In genomic region chr19:7592018-7592417, GRCm38 (mm10) we compare ENCODE assay signal across 15 mouse cellular contexts. TPM values are rescaled to one million over a fixed set of nuclear protein-coding genes. Genes with fewer than 3 reads are reported as not detected.
DNase-seq lines count a peak whose midpoint lies in the region; ATAC-seq lines count a peak whose summit lies in the region.
"Had no signal": no experiment of that assay in that cellular context is flagged by ENCODE, and none has a peak within 500 bp of the region (broad histone marks: within the 10 kb centered on the region; RNA-seq: fewer than 3 reads in every experiment).

No protein-coding gene starts in this region.

- H3K27me3 ChIP-seq in heart, embryonic 15.5 days, result no peaks in the 10 kb centered on the region
- H3K27me3 ChIP-seq: hindbrain, embryonic 13.5 days had no signal

- no peak overlapping the region for H3K9ac ChIP-seq in heart, embryonic 15.5 days
- H3K9ac ChIP-seq: hindbrain, embryonic 13.5 days; liver, embryonic 14.5 days had no signal

- H3K4me2 ChIP-seq in heart, embryonic 15.5 days, result no peak overlapping the region
- H3K4me2 ChIP-seq: hindbrain, embryonic 13.5 days had no signal

- H3K4me1 ChIP-seq in brown adipose tissue, adult 24 weeks (ENCODE audit: control insufficient read depth, insufficient read depth, insufficient read length, low read length), result peaks cover 4% of the 10 kb centered on the region; the same call in 1 of the 2 replicates
- peaks cover 7% of the 10 kb centered on the region; the same call in 1 of the 2 replicates for H3K4me1 ChIP-seq in heart, embryonic 15.5 days (replicated peaks)

- DNase-seq in heart, adult 11 months, result peak; percentile 93
- no peak for DNase-seq in heart, adult 8-10 months (ENCODE audit: low spot score)
- peak; percentile 56 to 77 for DNase-seq in lung, adult 18-20 months
- DNase-seq in testis, postnatal 10 days (ENCODE audit: low spot score), result no peak
- DNase-seq: adrenal gland, adult 2 months had no signal

- WGBS in heart, embryonic 15.5 days, result 27% methylated on average over 3 of the region's 3 CpGs

- peak overlapping the region; percentile 44; the same call in 1 of the 2 replicates for H3K27ac ChIP-seq in brown adipose tissue, adult 24 weeks (replicated peaks; ENCODE audit: low read depth, low read length)
- peak overlapping the region; percentile 47 for H3K27ac ChIP-seq in heart, embryonic 15.5 days
- H3K27ac ChIP-seq: hindbrain, embryonic 13.5 days; liver, embryonic 14.5 days had no signal

- H3K9me3 ChIP-seq in heart, embryonic 15.5 days (replicated peaks), result no peaks in the 10 kb centered on the region
- H3K9me3 ChIP-seq: hindbrain, embryonic 13.5 days had no signal

- no peaks in the 10 kb centered on the region for H3K36me3 ChIP-seq in heart, embryonic 15.5 days
- H3K36me3 ChIP-seq: hindbrain, embryonic 13.5 days had no signal

- peak; percentile 74; the same call in 1 of the 2 replicates for ATAC-seq in heart, embryonic 15.5 days (replicated peaks; ENCODE audit: insufficient number of reproducible peaks, insufficient read depth, low FRiP score, low read depth)
- ATAC-seq in activated CD4-positive, CD25-positive, alpha-beta regulatory T cell, adult 4 months, result no peak
- ATAC-seq in inflammation-experienced regulatory T-cells, adult 6 months, result no peak

- H3K4me3 ChIP-seq in brown adipose tissue, adult 24 weeks (ENCODE audit: insufficient read depth, low read depth, low read length), result no peak overlapping the region
- H3K4me3 ChIP-seq in heart, embryonic 15.5 days, result no peak overlapping the region
- H3K4me3 ChIP-seq: erythroblast, embryonic 14.5 days; hindbrain, embryonic 13.5 days had no signal

RNA-seq across cellular contexts. Expression of gene Lgals12, which starts 15.0 kb away (rescaled TPM):
- total RNA-seq in heart, adult 8-10 months (2022), result under 1 TPM; 0.16 to 0.37 (median 0.32) TPM
- 78.7 and 93.6 TPM in 2 replicates for polyA plus RNA-seq in brown adipose tissue, adult 24 weeks (2012; ENCODE audit: insufficient read depth, insufficient read length, missing spikeins)
- 0.21 and 0.49 TPM in 2 replicates for polyA plus RNA-seq in heart, embryonic 15.5 days (2015; fragmentation: Nextera tagmentation; extraction: Ambion mirVana)
- not detected for polyA plus RNA-seq in activated CD4-positive, CD25-positive, alpha-beta regulatory T cell, adult 4 months (2017; shearing (Covaris generic))
- polyA plus RNA-seq in inflammation-experienced regulatory T-cells, adult 6 months (2017; shearing (Covaris generic)), result not detected
- polyA plus RNA-seq: C2C12; erythroblast, embryonic 14.5 days had no signal

RNA-seq across cellular contexts. Expression of gene Hrasls5, which starts 20.3 kb away (rescaled TPM):
- not detected for total RNA-seq in heart, adult 8-10 months (2022)
- 2.6 TPM in 1 of 2 replicates, not detected in the other for polyA plus RNA-seq in brown adipose tissue, adult 24 weeks (2012; ENCODE audit: insufficient read depth, insufficient read length, missing spikeins)
- not detected in 2 replicates for polyA plus RNA-seq in heart, embryonic 15.5 days (2015; fragmentation: Nextera tagmentation; extraction: Ambion mirVana)
- polyA plus RNA-seq in activated CD4-positive, CD25-positive, alpha-beta regulatory T cell, adult 4 months (2017; shearing (Covaris generic)), result not detected
- polyA plus RNA-seq in inflammation-experienced regulatory T-cells, adult 6 months (2017; shearing (Covaris generic)), result not detected
- total RNA-seq: layer of hippocampus, adult 18-20 months; left cerebral cortex, postnatal 36 days had no signal
- polyA plus RNA-seq: adrenal gland, adult 2 months; C2C12; erythroblast, embryonic 14.5 days; hindbrain, embryonic 13.5 days had no signal

RNA-seq across cellular contexts. Expression of gene Pla2g16, which starts 34.8 kb away (rescaled TPM):
- total RNA-seq in heart, adult 8-10 months (2022), result 100 to 1,000 TPM; 121 to 150 (median 137) TPM
- polyA plus RNA-seq in brown adipose tissue, adult 24 weeks (2012; ENCODE audit: insufficient read depth, insufficient read length, missing spikeins), result 368 and 573 TPM in 2 replicates
- 47.0 and 52.7 TPM in 2 replicates for polyA plus RNA-seq in heart, embryonic 15.5 days (2015; fragmentation: Nextera tagmentation; extraction: Ambion mirVana)
- polyA plus RNA-seq in activated CD4-positive, CD25-positive, alpha-beta regulatory T cell, adult 4 months (2017; shearing (Covaris generic)), result 10 to 100 TPM; 84.0 to 95.7 TPM
- polyA plus RNA-seq in inflammation-experienced regulatory T-cells, adult 6 months (2017; shearing (Covaris generic)), result 10 to 100 TPM; 69.4 to 97.5 (median 81.1) TPM

Comparison
In these comparisons a context has a peak if more than half of its experiments do, and no peak if none do; other contexts are left out.
1. DNase-seq: peak in heart, adult 11 months (single experiment) and lung, adult 18-20 months (2 of 2); none in heart, adult 8-10 months (single experiment) and testis, postnatal 10 days (single experiment).
2. RNA of gene Lgals12, which starts 15.0 kb away (polyA plus RNA-seq): 78.7 to 93.6 TPM in brown adipose tissue, adult 24 weeks; 0.21 to 0.49 TPM in heart, embryonic 15.5 days, not detected in activated CD4-positive, CD25-positive, alpha-beta regulatory T cell, adult 4 months and not detected in inflammation-experienced regulatory T-cells, adult 6 months; every median in the first group is over 10 times any median in the second.